Mouse (Mus musculus) gonadal fat pad, adult 2 months (tissue): Measurements from ENCODE around the gene Fam167b. TPM values are rescaled to one million over a fixed set of nuclear protein-coding genes. Genes with fewer than 3 reads are reported as not detected.
"Not testable (repeated sequence)": the region's sequence is repeated elsewhere in the genome, so short reads cannot be mapped to it uniquely, and the experiment has no call there.

Source experiments
- DNase-seq: peaks from one replicate; pipeline ENCODE4 v3.0.0-alpha.2; 2012; ENCODE audit warnings: low read depth
- polyA plus RNA-seq: library from polyadenylated mRNA; depleted of rRNA; stranded (reverse); fragments of >200 nt; gene quantifications from 2 replicates; pipeline ENCODE4 v1.2.3, GENCODE M21; 2012; rRNA removed

The Fam167b gene
- polyA plus RNA-seq, 1 experiment = 4.6 TPM

DNA sequence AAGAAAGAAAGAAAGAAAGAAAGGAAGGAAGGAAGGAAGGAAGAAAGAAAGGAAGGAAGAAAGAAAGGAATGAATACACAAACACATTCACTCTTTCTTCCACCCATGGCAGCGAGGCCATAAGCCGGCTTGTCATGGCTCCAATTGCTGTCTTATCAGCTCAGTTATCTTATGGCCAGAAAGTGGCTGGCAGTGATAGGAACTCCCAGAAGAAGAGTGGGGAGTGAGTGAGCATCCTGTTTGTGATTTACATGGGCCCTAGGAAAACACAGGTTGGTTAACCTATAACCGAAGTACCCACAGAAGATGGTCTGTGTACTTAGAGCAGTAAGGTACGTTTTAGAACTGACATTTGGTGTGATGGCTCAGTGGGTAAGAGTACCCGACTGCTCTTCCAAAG, 17.2 kb downstream of the Fam167b start:
- no peak for DNase-seq

DNA sequence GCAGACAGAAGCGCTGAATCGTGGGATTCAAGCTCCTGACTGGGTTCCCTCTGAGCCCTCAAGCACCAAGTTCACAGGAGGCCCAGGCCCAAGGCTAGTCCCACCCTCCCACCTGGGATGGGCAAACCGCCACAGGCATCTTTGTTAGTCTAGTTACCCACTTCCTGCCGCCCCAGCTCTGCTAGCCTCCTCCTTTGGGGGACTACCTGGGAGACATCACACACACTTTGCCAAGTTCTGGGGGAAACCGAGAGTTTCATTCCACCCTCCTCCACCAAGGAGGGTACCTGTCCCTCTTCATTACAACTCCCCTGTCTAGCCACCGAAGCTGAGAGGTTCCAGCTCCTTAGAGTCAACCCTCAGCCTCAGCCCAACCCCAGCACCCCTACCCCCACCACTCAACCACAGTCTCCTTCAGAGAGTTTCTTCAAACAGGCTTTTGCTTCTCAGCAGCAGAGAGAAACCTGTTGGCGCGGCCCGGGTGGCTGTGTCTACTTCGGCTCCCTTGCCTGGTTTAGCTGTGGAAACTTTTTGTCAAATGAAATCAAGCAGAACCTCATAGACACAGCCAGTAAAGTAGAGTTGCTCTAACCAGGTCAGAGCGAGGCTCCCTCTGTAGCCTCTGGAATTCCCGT, 19.9 kb downstream of the Fam167b start:
- no peak for DNase-seq

DNA sequence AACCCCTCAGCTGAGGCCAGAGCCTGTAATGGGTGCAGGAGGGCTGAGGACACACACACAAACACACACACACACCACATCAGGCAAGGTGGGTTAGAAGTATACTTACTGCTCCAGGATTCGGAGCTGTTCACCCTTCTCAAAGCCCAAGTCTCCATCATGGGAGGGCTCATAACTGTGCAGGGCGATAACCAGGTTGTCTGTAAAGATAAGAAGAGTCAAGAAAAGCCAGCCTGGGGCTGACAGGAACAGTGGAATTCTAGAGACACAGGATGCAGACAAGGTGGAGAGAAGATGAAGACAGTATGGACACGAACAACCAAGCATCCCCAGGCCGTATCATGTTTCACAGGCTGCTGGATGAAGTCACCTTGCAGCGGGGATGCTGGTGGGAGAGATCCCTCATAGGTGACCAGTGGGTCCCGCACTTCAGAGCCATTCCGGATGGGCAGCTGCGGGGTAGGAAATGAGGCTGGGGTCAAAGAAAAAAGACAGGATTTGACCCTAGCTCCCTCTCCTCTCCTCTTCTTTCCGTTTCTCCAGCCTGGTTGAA, 21.0 kb downstream of the Fam167b start:
- no peak for DNase-seq

DNA sequence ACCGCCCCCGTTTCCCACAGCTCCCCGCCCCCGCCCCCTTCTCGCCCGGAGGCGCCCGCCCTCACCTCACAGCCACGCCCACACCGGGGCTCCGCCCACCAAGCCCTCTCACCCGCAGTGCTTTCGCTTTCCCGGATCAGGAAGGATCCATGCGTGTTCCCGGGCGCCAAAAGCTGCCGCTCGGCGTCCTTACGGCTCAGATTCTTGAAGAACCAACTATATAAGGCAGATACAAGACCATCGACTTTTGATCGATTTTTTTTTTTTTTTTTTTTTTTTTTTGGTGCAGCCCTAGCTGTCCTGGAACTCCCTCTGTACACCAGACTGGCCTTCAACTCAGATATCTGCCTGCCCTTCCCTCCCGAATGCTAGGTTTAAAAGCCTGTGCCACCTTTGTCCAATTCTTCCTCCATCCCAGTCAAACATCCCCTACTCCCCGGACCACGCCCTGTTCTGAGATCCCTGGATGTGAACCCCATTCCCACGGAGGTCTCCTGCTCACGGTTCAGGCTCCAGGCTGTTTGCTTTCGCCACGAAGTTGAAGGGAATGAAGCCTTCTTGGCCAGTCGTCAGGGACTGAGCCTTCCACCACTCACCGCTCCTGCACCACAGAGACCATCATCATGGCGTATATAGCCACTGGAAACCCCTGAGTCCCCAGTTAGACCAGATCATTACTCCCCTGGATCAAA, 21.7 kb downstream of the Fam167b start:
- DNase-seq = no peak

DNA sequence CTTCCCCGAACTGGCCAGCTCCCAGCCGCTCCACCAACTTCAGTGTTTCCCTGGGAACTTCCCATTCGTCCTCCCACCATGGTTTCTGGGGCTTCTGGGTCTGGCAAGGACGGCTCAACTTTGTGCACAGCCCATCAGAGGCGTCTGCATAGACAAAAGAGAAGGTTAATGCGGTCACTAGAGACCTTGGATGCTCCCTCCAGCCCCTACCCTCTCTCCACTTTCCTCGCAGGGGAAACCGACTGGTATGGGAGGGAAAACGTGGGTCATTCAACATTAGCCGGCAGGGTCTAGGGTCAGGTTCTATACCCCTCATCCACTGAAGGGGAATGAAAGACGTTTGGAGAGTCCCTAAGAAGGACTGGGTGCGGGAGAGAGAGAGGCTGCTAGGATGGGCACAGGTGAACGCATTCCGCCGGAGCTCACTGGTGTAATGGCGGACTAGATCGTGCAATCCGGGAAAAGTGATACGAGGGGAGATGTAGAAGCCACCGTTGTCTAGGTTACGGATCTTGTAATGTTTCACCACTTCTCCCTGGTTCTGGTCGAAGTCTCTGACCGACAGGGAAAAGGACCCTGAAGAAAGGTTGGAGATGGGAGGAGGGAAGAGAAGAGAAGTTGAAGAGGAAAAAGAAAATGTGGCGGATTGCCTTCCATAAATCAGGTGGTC, 22.4 kb downstream of the Fam167b start:
- no peak for DNase-seq

DNA sequence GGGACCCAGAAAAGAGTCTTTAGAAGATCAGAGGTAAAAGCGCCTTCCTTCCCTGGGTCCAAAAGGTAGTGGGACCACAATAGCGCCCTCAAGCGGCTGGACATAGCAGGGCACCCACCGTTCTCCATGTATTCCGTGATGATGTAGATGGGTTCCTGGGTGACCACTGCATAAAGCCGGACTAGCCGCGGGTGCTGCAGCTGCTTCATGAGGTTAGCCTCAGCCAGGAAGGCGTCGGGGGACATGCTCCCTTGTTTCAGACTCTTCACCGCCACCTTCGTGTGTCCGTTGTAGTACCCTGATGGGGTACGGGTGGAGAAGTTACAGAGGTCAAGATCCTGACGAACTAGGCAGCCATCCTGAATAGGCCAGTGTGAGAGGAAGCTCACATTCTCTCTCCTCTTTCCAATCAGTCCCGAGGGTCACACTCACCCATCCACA, 22.9 kb downstream of the Fam167b start:
- DNase-seq = no peak

DNA sequence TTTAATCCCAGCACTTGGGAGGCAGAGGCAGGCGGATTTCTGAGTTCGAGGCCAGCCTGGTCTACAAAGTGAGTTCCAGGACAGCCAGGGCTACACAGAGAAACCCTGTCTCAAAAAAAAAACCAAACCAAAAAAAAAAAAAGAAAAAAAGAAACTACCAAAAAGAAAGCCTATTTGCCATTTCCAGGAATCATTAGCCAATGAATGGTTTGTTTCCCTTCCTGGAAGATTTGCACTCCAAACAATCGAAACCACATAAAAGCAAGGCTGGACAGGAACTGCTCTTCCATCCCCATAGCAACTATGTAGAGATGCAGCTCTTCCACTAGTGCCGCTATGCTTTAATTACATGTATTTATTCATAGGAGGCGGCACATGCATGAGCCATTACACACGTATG, 23.8 kb downstream of the Fam167b start:
- not testable (repeated sequence) for DNase-seq

DNA sequence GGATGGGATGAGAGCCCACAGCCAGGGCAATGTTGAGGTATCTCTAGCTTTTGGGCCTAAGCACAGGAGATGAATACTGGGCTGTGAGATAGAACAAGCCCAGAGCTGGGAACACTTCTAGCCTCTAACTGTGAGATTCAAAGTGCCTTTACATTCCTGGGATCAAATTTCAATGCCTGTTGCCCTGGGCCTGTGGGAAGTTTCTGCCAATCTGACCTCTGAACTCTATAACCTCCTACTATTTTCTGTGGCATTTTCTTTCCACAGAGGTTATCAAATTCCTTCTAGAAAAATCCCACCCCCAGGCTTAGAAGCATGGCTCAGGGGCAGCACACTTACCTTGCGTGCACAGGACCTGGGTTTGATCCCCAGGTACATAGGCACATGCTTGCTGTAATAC, 28.1 kb downstream of the Fam167b start:
- no peak for DNase-seq

DNA sequence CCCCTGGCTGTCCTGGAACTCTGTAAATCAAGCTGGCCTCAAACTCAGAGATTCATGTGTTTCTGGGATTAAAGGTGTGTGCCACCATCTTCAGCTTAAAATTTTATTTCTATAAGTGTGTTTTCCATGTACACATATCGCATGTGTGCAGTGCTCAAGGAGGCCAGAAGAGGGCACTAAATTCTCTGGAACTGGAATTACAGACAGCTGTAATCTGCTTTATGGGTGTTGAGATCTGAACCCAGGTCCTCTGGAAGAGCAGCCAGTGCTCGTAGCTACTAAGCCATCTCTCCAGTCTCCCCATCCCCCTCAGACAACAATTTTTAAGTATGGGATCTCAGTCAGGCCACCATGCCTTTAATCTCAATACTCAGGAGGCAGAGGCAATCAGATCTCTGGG, 29.0 kb downstream of the Fam167b start:
- DNase-seq = no peak

DNA sequence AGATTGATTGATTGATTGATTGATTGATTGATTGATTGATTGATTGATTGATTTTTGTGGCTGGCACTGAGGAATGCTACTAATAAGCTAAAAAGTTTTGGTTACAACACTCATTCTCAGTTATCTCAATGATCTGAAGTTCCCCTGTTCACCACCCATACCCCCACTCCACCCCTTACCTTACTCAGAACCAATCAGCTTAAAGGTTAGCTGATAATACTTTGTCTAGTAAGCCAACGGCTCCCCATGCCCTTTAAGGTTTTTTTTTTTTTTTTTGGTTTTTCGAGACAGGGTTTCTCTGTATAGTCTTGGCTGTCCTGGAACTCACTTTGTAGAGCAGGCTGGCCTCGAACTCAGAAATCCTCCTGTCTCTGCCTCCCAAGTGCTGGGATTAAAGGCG, 30.7 kb downstream of the Fam167b start:
- not testable (repeated sequence) for DNase-seq

DNA sequence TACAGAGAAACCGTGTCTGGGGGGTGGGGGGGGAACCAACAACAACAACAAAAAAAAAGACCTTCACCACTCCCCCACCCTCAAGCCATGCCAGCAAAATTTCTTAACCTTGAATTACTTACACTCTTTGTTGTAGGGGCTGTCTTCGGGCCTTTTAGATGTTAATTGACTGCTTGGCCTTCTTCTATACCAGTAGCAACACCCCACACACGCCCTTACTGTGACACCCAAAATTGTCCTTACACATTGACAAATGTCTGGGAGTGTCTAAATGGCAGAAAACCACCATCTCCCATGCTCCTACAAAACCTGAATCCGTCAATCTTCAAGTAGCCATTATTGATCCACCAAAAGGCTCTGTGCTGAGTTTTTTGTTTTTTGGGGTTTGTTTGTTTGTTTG, 34.2 kb downstream of the Fam167b start:
- no peak for DNase-seq

DNA sequence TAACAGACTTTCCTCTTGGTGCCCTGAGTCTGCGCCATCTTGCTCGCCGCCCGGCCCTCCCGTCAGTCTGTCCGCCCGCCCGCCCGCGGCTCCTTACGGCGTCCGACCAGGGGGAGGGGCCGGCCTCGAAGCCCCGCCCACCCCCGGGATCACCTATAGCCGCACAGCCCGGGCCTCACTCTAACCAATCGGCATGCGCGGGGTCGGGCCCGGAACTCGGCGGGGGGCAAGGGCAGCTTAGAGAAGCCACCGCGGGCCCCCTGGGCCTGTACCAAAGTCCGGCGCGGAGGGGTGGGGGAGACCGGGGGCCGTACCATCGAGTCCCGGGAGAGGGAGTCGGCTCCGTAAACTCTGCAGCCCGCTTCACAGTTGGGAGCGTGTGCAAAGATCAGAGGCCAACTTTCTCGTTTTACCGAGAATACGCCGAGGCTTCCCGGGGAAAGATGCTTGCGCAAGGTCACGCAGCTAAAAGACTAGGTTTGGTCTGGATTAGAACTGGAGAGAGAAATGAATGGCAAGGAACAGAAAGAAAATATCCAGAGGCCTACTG, 35.7 kb downstream of the Fam167b start, which contains the start of gene Hdac1:
TSS of gene Hdac1 (minus strand) at position 122 of the 550 bp plus-strand sequence.
- peak; percentile 50 for DNase-seq

DNA sequence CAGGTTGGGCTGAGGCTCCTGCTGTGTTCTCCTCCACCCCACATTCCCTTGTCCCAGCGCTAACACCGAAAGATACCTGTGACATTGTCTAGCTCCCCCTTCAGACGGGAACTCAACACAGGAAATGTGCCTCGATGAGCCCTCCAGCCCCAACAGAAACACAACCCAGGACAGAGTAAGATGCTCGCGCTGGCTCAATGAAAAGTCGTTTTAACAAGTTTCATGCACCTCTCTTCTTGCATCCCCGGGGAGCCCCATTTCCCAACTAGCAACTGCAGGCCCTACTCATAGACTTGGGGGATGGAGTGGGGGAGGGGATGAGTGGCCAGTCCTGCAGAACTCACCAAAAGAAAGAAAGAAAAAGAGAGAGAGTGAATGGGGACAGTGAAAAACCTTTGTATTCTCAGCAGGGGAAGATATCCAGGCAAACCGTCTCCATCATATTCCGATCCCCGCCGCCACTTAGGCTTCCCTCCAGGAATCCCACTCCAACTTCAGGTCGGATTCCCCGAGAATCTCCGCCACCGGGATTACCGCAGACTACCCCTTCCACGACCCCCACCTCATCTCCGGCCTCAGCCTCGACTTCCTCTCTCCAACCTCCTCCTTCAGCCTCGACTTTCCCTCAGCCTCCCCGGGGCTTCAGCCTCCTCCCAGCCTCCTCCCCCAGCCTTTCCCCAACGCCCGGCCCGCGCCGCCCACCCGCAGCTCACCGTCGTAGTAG, 36.3 kb downstream of the Fam167b start:
- DNase-seq = no peak

DNA sequence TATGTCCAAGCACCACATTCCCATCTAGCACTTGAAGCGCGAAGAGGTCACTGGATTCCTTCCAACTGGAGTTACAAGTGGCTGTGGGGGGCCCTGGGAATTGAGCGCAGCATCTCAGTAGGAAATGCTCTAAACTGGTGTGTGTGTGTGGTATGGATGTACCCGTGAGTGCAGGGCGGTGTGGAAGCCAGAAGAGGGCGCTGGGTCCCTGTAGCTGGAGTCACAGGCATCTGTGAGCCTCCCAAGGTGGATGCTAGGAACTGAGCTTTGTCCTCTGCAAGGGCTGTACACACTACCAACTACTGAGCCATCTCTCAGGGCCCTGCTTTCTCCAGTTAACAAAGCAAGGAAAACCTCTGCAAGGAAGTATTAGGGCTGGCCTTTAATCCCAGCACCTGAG, 38.3 kb downstream of the Fam167b start:
- DNase-seq = no peak

DNA sequence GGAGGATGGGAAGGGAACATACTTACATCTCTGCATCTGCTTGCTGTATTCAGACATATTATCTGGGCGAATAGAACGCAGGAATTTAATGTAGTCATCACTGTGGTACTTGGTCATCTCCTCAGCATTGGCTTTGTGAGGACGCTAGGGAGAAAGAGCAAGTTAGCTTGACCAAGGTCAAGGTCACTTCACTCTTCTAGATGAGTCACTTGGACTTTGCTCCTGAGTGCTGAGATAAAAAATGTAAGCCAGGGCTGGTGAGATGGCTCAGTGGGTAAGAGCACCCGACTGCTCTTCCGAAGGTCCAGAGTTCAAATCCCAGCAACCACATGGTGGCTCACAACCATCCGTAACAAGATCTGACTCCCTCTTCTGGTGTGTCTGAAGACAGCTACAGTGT, 49.4 kb downstream of the Fam167b start:
- DNase-seq = not testable (repeated sequence)

Other genes with a start within 250 kb of the Fam167b start
- 36.1 and 36.6 TPM in 2 replicates for gene Rbbp4, start 243.2 kb downstream of the Fam167b start, polyA plus RNA-seq
- gene Zbtb8os, start 242.9 kb downstream of the Fam167b start, polyA plus RNA-seq = 27.3 and 31.3 TPM in 2 replicates
- 12.9 and 14.1 TPM in 2 replicates for gene Zbtb8a, start 200.4 kb downstream of the Fam167b start, polyA plus RNA-seq
- gene Zbtb8b, start 137.7 kb downstream of the Fam167b start, polyA plus RNA-seq = 1.3 and 1.6 TPM in 2 replicates
- 22.3 and 27.9 TPM in 2 replicates for gene Bsdc1, start 117.0 kb downstream of the Fam167b start, polyA plus RNA-seq
- 0.72 and 2.5 TPM in 2 replicates for gene Tssk3, start 87.5 kb downstream of the Fam167b start, polyA plus RNA-seq
- gene Fam229a, start 87.4 kb downstream of the Fam167b start, polyA plus RNA-seq = 4.8 and 7.1 TPM in 2 replicates
- 29.9 and 48.8 TPM in 2 replicates for gene Marcksl1, start 65.0 kb downstream of the Fam167b start, polyA plus RNA-seq
- 50.9 and 79.7 TPM in 2 replicates for gene Hdac1, start 35.8 kb downstream of the Fam167b start, polyA plus RNA-seq
- 3.0 and 3.2 TPM in 2 replicates for gene Lck, start 4.9 kb downstream of the Fam167b start, polyA plus RNA-seq
- 503 and 580 TPM in 2 replicates for gene Eif3i, start 22.1 kb upstream of the Fam167b start, polyA plus RNA-seq
- 220 and 221 TPM in 2 replicates for gene Tmem234, start 22.1 kb upstream of the Fam167b start, polyA plus RNA-seq
- 5.6 and 6.3 TPM in 2 replicates for gene Dcdc2b, start 35.7 kb upstream of the Fam167b start, polyA plus RNA-seq
- gene Iqcc, start 40.5 kb upstream of the Fam167b start, polyA plus RNA-seq = 46.8 and 47.9 TPM in 2 replicates
- gene Ccdc28b, start 45.4 kb upstream of the Fam167b start, polyA plus RNA-seq = 32.3 and 43.8 TPM in 2 replicates
- gene Txlna, start 62.5 kb upstream of the Fam167b start, polyA plus RNA-seq = 29.3 and 34.8 TPM in 2 replicates
- gene Kpna6, start 94.2 kb upstream of the Fam167b start, polyA plus RNA-seq = 32.3 and 42.7 TPM in 2 replicates
- 27.5 and 32.5 TPM in 2 replicates for gene Tmem39b, start 118.3 kb upstream of the Fam167b start, polyA plus RNA-seq
- 10.5 and 20.3 TPM in 2 replicates for gene Khdrbs1, start 163.8 kb upstream of the Fam167b start, polyA plus RNA-seq
- 32.4 and 34.0 TPM in 2 replicates for gene Ptp4a2, start 232.7 kb upstream of the Fam167b start, polyA plus RNA-seq